Mouse (Mus musculus) myocyte (in vitro differentiated cells): Measurements from ENCODE around the gene Gsk3a.

Experiments used
- CEBPB ChIP-seq: IDR thresholded peaks from 2 replicates; pipeline ENCODE4 v1.6.1; 2011; ENCODE audit warnings: mild to moderate bottlenecking, moderate library complexity; ENCODE audit not compliant: poor library complexity, insufficient read depth, severe bottlenecking
- E2F4 ChIP-seq: IDR thresholded peaks from one replicate; pipeline ENCODE4 v1.6.1; 2011; ENCODE audit warnings: mild to moderate bottlenecking, control low read depth, moderate library complexity; ENCODE audit not compliant: insufficient read depth
- POLR2A ChIP-seq: IDR thresholded peaks from one replicate; pipeline ENCODE4 v1.6.1; 2011; ENCODE audit warnings: low read depth, mild to moderate bottlenecking, control low read depth, moderate library complexity; ENCODE audit not compliant: insufficient read length
- POLR2AphosphoS2 ChIP-seq: IDR thresholded peaks from one replicate; pipeline ENCODE4 v1.6.1; 2011; ENCODE audit warnings: low read depth, control low read depth; ENCODE audit not compliant: insufficient read length
- TCF12 ChIP-seq: IDR thresholded peaks from one replicate; pipeline ENCODE4 v1.6.1; 2011; ENCODE audit warnings: mild to moderate bottlenecking, control low read depth; ENCODE audit not compliant: poor library complexity, insufficient read depth, severe bottlenecking
- TCF3 ChIP-seq: IDR thresholded peaks from one replicate; pipeline ENCODE4 v1.6.1; 2011; ENCODE audit warnings: low read depth, control low read depth; ENCODE audit not compliant: insufficient read length
- USF1 ChIP-seq: IDR thresholded peaks from one replicate; pipeline ENCODE4 v1.6.1; 2011; ENCODE audit warnings: low read depth, mild to moderate bottlenecking, control low read depth, moderate library complexity

DNA sequence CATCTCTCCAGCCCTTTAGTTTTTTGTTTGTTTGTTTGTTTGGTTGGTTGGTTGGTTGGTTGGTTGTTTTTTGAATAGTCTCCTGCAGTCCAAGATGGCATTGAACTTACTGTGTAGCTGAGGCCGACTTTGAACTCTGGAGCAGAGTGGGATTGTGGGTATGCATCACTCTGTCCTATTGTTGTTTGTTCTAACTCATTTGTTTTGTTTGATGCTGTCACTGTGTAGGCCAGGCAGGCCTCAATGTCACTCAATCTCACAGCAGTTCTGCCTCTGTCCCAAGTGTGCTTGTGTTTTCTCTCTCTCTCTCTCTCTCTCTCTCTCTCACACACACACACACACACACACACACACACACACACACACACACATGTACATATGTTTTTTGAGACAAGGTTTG is 24.2 kb upstream of the Gsk3a start:
- TF ChIP-seq E2F4: no peak
- TF ChIP-seq TCF3: no peak
- no peak for TF ChIP-seq USF1
- TF ChIP-seq TCF12: no peak
- no peak for TF ChIP-seq CEBPB
- TF ChIP-seq POLR2AphosphoS2: no peak
- no peak for TF ChIP-seq POLR2A
